Mouse (Mus musculus): ENCODE results near the gene Ccdc47.

- TF ChIP-seq CTCF (IDR thresholded peaks at IDR 0.05; ENCODE audit: control insufficient read depth, insufficient read depth, insufficient read length): no peak
- TF ChIP-seq MAX (IDR thresholded peaks at IDR 0.05): no peak
Measured at GRCm38 (mm10) chr11:106154091-106154490, 62.1 kb downstream of the Ccdc47 start.
